Mouse (Mus musculus): ENCODE results near the gene Tsc2. TPM values are rescaled to one million over a fixed set of nuclear protein-coding genes. Genes with fewer than 3 reads are reported as not detected.

Tsc2 gene
- polyA plus RNA-seq, 1 experiment from 2014 or later = 43.4 TPM

DNA sequence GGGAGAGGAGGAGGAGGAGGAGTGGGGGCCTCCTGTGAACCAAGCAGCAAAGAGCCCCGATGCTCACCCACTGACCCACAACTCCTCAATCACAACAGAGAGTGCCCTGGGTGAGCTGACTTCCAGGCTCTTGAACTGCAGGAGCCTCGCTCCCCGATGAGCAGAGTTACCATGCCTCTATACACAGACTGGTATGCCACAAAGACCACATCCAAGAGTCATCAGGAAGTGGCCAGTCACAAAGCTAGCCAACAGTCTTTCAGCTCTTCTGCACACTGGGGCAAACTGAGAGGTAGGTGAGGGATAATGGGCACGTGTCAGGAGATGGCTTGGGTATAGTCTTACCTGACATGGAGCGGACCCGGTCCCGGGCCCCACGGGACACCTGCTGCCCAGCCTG is 28.5 kb downstream of the Tsc2 start:
- Histone ChIP-seq H3K36me3 (peaks cover 100% of the 10 kb centered on the region), H3K4me2 (no peak overlapping the region), H3K9ac (no peak overlapping the region), H3K4me3 (no peak overlapping the region), H3K27me3 (replicated peaks) (no peaks in the 10 kb centered on the region), H3K27ac (replicated peaks) (no peak overlapping the region), H3K4me1 (no peaks in the 10 kb centered on the region), H3K9me3 (no peaks in the 10 kb centered on the region)
- WGBS = 92% methylated on average over 8 of the region's 8 CpGs
- no peak for ATAC-seq (ENCODE audit: extremely low read depth, insufficient number of reproducible peaks, low FRiP score, low TSS enrichment)

DNA sequence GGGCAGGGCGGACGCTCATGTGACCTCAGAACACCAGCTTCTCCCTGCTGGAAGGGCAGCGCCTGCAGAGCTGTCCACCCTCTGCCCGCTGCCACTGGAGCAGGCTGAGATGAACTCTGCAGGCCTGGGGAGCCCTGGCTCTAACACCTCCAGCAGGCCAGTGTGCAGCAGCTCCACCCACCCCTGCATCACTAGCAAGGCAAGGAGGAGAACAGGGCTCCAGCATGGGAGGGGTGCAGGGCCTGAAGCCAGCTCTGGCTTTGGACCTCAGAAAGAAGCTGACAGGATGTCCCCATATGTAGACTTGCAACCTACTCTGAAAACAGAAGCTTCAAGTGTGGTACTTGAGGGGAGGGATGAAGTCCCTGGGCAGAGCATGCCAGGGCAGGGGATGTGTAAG is 31.9 kb downstream of the Tsc2 start:
- H3K27ac ChIP-seq (replicated peaks) = no peak overlapping the region
- 90% methylated on average over 4 of the region's 4 CpGs for WGBS
- no peak overlapping the region for H3K4me3 ChIP-seq
- H3K4me1 ChIP-seq = no peaks in the 10 kb centered on the region
- no peaks in the 10 kb centered on the region for H3K9me3 ChIP-seq
- H3K36me3 ChIP-seq = peaks cover 100% of the 10 kb centered on the region
- H3K4me2 ChIP-seq = no peak overlapping the region
- no peak overlapping the region for H3K9ac ChIP-seq
- no peak for ATAC-seq (ENCODE audit: extremely low read depth, insufficient number of reproducible peaks, low FRiP score, low TSS enrichment)
- H3K27me3 ChIP-seq (replicated peaks) = no peaks in the 10 kb centered on the region

DNA sequence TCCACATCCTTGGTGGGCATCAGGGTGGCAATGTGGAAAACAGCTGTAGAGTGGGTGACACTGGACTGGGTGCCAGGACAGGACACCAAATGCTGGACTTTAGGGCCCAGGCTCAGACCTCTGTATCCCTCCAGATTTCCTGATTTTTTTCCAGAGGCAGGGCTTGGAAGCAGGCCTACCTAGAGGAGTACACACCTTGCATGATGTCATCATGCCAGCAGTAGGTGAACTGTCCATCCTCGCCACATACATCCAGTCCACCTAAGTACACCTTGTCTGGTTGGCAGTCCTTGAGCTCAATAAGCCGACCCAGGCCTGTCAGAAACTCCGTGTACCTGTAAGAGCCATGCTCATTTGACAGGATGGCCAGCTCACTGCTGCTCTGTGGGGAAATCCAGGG is 34.4 kb downstream of the Tsc2 start:
- Histone ChIP-seq H3K4me1 (no peaks in the 10 kb centered on the region), H3K36me3 (peaks cover 100% of the 10 kb centered on the region), H3K4me2 (no peak overlapping the region), H3K27me3 (replicated peaks) (no peaks in the 10 kb centered on the region), H3K9me3 (no peaks in the 10 kb centered on the region), H3K27ac (replicated peaks) (no peak overlapping the region), H3K9ac (no peak overlapping the region), H3K4me3 (no peak overlapping the region)
- 91% methylated on average over 3 of the region's 3 CpGs for WGBS
- no peak for ATAC-seq (ENCODE audit: extremely low read depth, insufficient number of reproducible peaks, low FRiP score, low TSS enrichment)

GRCm38 (mm10) chr17:24596471-24597183 is 35.8 kb downstream of the Tsc2 start:
- Histone ChIP-seq H3K36me3 (peaks cover 100% of the 10 kb centered on the region), H3K4me1 (no peaks in the 10 kb centered on the region), H3K9ac (no peak overlapping the region), H3K4me2 (no peak overlapping the region), H3K27ac (replicated peaks) (no peak overlapping the region), H3K27me3 (replicated peaks) (no peaks in the 10 kb centered on the region), H3K4me3 (no peak overlapping the region), H3K9me3 (no peaks in the 10 kb centered on the region)
- ATAC-seq (ENCODE audit: extremely low read depth, insufficient number of reproducible peaks, low FRiP score, low TSS enrichment) = no peak
- 86% methylated on average over 19 of the region's 19 CpGs for WGBS

- Histone ChIP-seq H3K4me2 (no peak overlapping the region), H3K9me3 (no peaks in the 10 kb centered on the region), H3K9ac (no peak overlapping the region), H3K4me1 (no peaks in the 10 kb centered on the region), H3K27ac (replicated peaks) (no peak overlapping the region), H3K27me3 (replicated peaks) (no peaks in the 10 kb centered on the region), H3K4me3 (no peak overlapping the region), H3K36me3 (peaks cover 100% of the 10 kb centered on the region)
- 79% methylated on average over 5 of the region's 5 CpGs for WGBS
- no peak for ATAC-seq (ENCODE audit: extremely low read depth, insufficient number of reproducible peaks, low FRiP score, low TSS enrichment)
Observed at GRCm38 (mm10) chr17:24596073-24596466, 36.4 kb downstream of the Tsc2 start.

DNA sequence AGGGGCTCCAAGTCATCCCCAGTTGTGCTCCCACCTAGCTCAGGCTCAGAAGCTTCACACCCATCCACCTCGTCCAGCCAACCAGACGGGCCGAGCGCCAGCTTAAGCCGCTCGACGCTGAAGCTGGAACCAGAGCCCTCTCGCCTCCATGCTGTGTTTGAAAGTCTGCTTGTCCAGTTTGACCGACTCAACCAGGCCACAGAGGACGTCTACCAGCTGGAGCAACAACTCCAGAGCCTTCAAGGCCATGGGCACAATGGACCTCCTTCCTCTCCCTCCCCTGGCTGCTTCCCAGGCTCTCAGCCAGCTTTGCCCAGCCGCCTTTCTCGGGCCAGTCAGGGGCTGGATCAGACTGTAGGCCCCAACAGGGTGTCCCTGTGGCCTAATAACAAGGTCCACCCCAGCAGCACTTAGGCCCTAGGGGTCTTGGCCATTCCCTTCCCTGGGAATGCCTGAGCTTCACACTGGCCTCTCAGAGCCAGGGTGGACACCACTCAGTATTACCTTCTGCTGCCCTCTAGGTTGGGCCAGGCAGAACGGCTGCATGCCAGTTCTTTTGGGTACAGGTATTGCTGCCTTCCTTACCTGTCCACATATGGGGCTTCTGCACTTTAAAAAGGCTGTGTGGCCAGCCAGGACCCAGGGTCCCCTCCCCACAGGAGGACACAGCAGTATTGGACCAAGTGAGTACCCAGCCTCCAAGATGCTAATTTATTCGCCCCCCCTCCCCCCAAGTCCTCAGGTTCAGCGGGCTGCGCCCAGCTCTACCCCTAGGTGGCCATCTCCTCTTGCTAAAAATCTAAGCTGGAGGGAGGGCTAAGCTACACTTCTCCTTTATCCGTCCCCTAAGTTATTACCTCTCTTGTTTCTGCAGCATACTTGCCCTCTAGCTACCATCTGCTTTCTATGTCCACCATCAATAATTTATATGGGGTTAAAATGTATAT is 37.0 kb downstream of the Tsc2 start:
- Histone ChIP-seq H3K27ac (replicated peaks) (no peak overlapping the region), H3K36me3 (peaks cover 100% of the 10 kb centered on the region), H3K9me3 (no peaks in the 10 kb centered on the region), H3K27me3 (replicated peaks) (no peaks in the 10 kb centered on the region), H3K4me1 (no peaks in the 10 kb centered on the region), H3K4me3 (no peak overlapping the region), H3K9ac (no peak overlapping the region), H3K4me2 (no peak overlapping the region)
- 69% methylated on average over 17 of the region's 17 CpGs for WGBS
- ATAC-seq (ENCODE audit: extremely low read depth, insufficient number of reproducible peaks, low FRiP score, low TSS enrichment) = no peak

DNA sequence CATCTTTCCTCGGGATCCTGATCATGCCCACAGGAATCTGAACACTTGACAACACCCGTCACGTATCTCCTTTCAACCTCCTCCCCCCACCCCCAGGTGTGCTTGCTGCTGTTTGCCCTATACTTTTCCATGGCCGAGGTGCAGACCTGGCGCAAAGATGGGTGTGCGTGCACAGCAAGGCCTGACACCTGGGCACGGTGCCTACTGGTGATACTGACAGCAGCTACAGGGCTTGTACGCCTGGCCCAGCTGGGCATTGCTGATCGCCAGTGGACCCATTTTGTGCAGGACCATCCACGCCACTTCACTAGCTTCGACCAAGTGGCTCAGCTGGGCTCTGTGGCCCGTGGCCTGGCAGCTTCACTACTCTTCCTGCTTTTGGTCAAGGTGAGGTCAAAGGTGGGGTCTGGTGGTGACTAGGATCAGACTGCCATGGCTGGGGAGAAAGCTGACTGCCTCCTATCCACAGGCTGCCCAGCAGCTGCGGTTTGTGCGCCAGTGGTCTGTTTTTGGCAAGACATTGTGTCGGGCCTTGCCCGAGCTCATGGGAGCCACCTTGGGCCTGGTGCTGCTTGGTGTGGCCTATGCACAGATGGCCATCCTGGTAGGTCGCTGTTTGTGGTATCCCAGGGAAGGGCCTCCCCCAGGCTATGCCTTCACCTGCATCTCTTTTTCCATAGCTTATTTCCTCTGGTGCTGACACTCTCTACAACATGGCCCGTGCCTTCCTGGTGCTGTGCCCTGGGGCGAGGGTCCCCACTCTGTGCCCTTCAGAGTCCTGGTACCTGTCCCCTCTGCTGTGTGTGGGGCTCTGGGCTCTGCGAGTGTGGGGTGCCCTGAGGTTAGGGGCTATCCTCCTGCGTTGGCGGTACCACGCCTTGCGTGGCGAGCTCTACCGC is 38.2 kb downstream of the Tsc2 start:
- H3K36me3 ChIP-seq = peaks cover 98% of the 10 kb centered on the region
- no peak overlapping the region for H3K9ac ChIP-seq
- WGBS = 89% methylated on average over 26 of the region's 26 CpGs
- no peak overlapping the region for H3K4me2 ChIP-seq
- H3K27ac ChIP-seq (replicated peaks) = no peak overlapping the region
- no peak for ATAC-seq (ENCODE audit: extremely low read depth, insufficient number of reproducible peaks, low FRiP score, low TSS enrichment)
- H3K27me3 ChIP-seq (replicated peaks) = no peaks in the 10 kb centered on the region
- H3K9me3 ChIP-seq = no peaks in the 10 kb centered on the region
- H3K4me1 ChIP-seq = no peaks in the 10 kb centered on the region
- no peak overlapping the region for H3K4me3 ChIP-seq

GRCm38 (mm10) chr17:24593248-24593647 is 39.2 kb downstream of the Tsc2 start:
- no peak for ATAC-seq (ENCODE audit: extremely low read depth, insufficient number of reproducible peaks, low FRiP score, low TSS enrichment)

DNA sequence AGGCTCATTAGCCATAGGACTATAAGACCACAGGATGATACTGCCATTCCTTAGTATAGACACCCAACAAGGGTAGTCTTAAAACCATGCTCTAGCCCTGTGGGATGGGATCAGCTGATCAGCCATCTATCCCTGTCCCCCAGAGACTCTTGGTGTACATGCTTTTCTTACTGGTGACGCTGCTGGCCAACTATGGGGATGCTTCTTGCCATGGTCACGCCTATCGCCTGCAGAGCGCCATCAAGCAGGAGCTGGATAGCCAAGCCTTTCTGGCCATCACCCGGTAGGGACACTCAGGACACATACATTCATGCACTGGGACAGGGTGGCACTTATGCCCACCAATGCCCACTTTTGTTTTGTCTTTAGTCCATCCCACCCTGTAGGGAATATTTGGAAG is 40.7 kb downstream of the Tsc2 start:
- Histone ChIP-seq H3K9me3 (no peaks in the 10 kb centered on the region), H3K36me3 (peaks cover 94% of the 10 kb centered on the region), H3K4me2 (no peak overlapping the region), H3K9ac (no peak overlapping the region), H3K4me1 (no peaks in the 10 kb centered on the region), H3K27ac (replicated peaks) (no peak overlapping the region), H3K27me3 (replicated peaks) (no peaks in the 10 kb centered on the region), H3K4me3 (no peak overlapping the region)
- 91% methylated on average over 5 of the region's 5 CpGs for WGBS
- no peak for ATAC-seq (ENCODE audit: extremely low read depth, insufficient number of reproducible peaks, low FRiP score, low TSS enrichment)

More at GRCm38 (mm10) chr17:24593248-24593647, 39.2 kb downstream of the Tsc2 start:
- H3K4me3 ChIP-seq = no peak overlapping the region
- H3K9ac ChIP-seq = no peak overlapping the region
- H3K27me3 ChIP-seq (replicated peaks) = no peaks in the 10 kb centered on the region
- no peaks in the 10 kb centered on the region for H3K9me3 ChIP-seq
- no peak overlapping the region for H3K27ac ChIP-seq (replicated peaks)
- no peak overlapping the region for H3K4me2 ChIP-seq
- 76% methylated on average over 5 of the region's 5 CpGs for WGBS
- peaks cover 95% of the 10 kb centered on the region for H3K36me3 ChIP-seq
- H3K4me1 ChIP-seq = no peaks in the 10 kb centered on the region

- WGBS = 84% methylated on average over 3 of the region's 3 CpGs
- no peaks in the 10 kb centered on the region for H3K9me3 ChIP-seq
Observed at GRCm38 (mm10) chr17:24590943-24591342, 41.5 kb downstream of the Tsc2 start.

GRCm38 (mm10) chr17:24586532-24586931 is 45.9 kb downstream of the Tsc2 start:
- Histone ChIP-seq H3K4me3 (no peak overlapping the region), H3K4me2 (no peak overlapping the region), H3K27ac (replicated peaks) (no peak overlapping the region), H3K27me3 (replicated peaks) (no peaks in the 10 kb centered on the region), H3K9me3 (no peaks in the 10 kb centered on the region), H3K9ac (no peak overlapping the region), H3K36me3 (peaks cover 90% of the 10 kb centered on the region), H3K4me1 (no peaks in the 10 kb centered on the region)
- WGBS = 82% methylated on average over 4 of the region's 4 CpGs
- no peak for ATAC-seq (ENCODE audit: extremely low read depth, insufficient number of reproducible peaks, low FRiP score, low TSS enrichment)

More at GRCm38 (mm10) chr17:24590943-24591342, 41.5 kb downstream of the Tsc2 start:
- ATAC-seq (ENCODE audit: extremely low read depth, insufficient number of reproducible peaks, low FRiP score, low TSS enrichment) = no peak
- Histone ChIP-seq H3K4me2 (no peak overlapping the region), H3K9ac (no peak overlapping the region), H3K4me3 (no peak overlapping the region), H3K36me3 (peaks cover 94% of the 10 kb centered on the region), H3K4me1 (no peaks in the 10 kb centered on the region), H3K27ac (replicated peaks) (no peak overlapping the region), H3K27me3 (replicated peaks) (no peaks in the 10 kb centered on the region)

Data from heart, embryonic 13.5 days (tissue).